Mouse (Mus musculus) CH12.LX (cell line): ENCODE data around the gene Acvrl1.

ENCODE experiments used
- CTCF ChIP-seq, 2 experiments: IDR thresholded peaks in 1 of 2; conservative IDR thresholded peaks in 1 of 2; 2 replicates each; pipeline ENCODE4 v1.5.1; 2011 to 2012; ENCODE audit warnings: low read depth in 2 of 2, low read length in 2 of 2, improper control_type of control experiment in 1 of 2, inconsistent platforms in 1 of 2, mild to moderate bottlenecking in 1 of 2, moderate library complexity in 1 of 2
- EP300 ChIP-seq: IDR thresholded peaks from 2 replicates; pipeline ENCODE4 v1.6.1; 2011; ENCODE audit warnings: low read length, improper control_type of control experiment
- MAFK ChIP-seq: IDR thresholded peaks from 2 replicates; pipeline ENCODE4 v1.6.1; 2011; ENCODE audit warnings: low read length, improper control_type of control experiment; ENCODE audit not compliant: insufficient replicate concordance
- MAX ChIP-seq: IDR thresholded peaks from 2 replicates; pipeline ENCODE4 v1.6.1; 2011; ENCODE audit warnings: low read length, improper control_type of control experiment
- MAZ ChIP-seq: IDR thresholded peaks from 2 replicates; pipeline ENCODE4 v1.6.1; 2012; ENCODE audit warnings: low read depth, mild to moderate bottlenecking, inconsistent platforms, low read length, improper control_type of control experiment, moderate library complexity
- MEF2A ChIP-seq: IDR thresholded peaks from 2 replicates; pipeline ENCODE4 v1.6.1; 2014; ENCODE audit warnings: low read depth, mild to moderate bottlenecking, inconsistent platforms, low read length, improper control_type of control experiment, borderline replicate concordance
- NRF1 ChIP-seq: IDR thresholded peaks from 2 replicates; pipeline ENCODE4 v1.6.1; 2014; ENCODE audit warnings: low read depth, mild to moderate bottlenecking, inconsistent platforms, low read length, improper control_type of control experiment, moderate library complexity
- POLR2A ChIP-seq: IDR thresholded peaks from 2 replicates; pipeline ENCODE4 v1.6.1; 2011; ENCODE audit warnings: low read depth, mild to moderate bottlenecking, improper control_type of control experiment, low read length
- RCOR1 ChIP-seq: conservative IDR thresholded peaks from 2 replicates; pipeline ENCODE4 v1.6.1; 2012; ENCODE audit warnings: low read depth, mild to moderate bottlenecking, inconsistent platforms, low read length, improper control_type of control experiment
- SMC3 ChIP-seq: IDR thresholded peaks from 2 replicates; pipeline ENCODE4 v1.6.1; 2011; ENCODE audit warnings: low read depth, low read length, improper control_type of control experiment
- UBTF ChIP-seq: IDR thresholded peaks from 2 replicates; pipeline ENCODE4 v1.6.1; 2012; ENCODE audit warnings: low read depth, mild to moderate bottlenecking, inconsistent platforms, low read length, improper control_type of control experiment, moderate library complexity
- ZMIZ1 ChIP-seq: IDR thresholded peaks from 2 replicates; pipeline ENCODE4 v1.6.1; 2012; ENCODE audit warnings: low read depth, mild to moderate bottlenecking, inconsistent platforms, low read length, improper control_type of control experiment

DNA sequence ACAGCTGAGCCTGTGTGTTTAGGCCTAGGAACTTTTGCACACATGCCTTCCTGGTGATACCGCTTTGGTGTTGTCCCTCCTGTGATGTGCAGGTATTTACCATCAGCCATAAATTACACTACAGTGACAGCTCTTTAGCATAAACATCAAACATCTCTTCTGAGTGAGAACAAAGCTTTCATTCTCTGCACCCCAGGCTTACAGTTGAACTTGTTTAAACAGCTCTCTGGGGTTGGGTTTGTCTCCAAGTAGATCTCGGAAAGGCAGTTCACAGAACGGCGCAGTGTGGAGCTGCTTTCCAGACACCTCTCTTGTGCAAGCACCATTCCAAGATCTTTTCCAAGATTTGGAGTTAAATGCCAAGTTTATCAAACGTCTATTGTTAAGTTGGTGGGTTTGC, 54.4 kb downstream of the Acvrl1 start:
- TF ChIP-seq MAX: no peak
- no peak for TF ChIP-seq MAFK
- TF ChIP-seq MAZ: no peak
- no peak for TF ChIP-seq CTCF (conservative IDR thresholded peaks at IDR 0.05 in 1 of 2, IDR thresholded peaks at IDR 0.05 in 1 of 2; ENCODE audit: low read depth in 2 of 2, low read length in 2 of 2)
- no peak for TF ChIP-seq ZMIZ1
- TF ChIP-seq POLR2A: no peak
- no peak for TF ChIP-seq NRF1
- TF ChIP-seq RCOR1: no peak
- TF ChIP-seq UBTF: no peak
- no peak for TF ChIP-seq EP300
- no peak for TF ChIP-seq MEF2A
- no peak for TF ChIP-seq SMC3
